Mouse (Mus musculus) cortical plate, adult 2 months (tissue): ENCODE data around the gene Limch1.

ENCODE experiments used
- CTCF ChIP-seq: fragments of 200-500 bp; IDR thresholded peaks from 2 replicates; pipeline ENCODE4 v1.5.1; 2011; ENCODE audit warnings: mild to moderate bottlenecking, control low read depth, low read length; ENCODE audit not compliant: insufficient read depth; ENCODE audit errors: extremely low read depth
- POLR2A ChIP-seq: fragments of 200-500 bp; IDR thresholded peaks from 2 replicates; pipeline ENCODE4 v1.6.1; 2011; ENCODE audit warnings: mild to moderate bottlenecking, low read length, control low read depth; ENCODE audit not compliant: insufficient read depth; ENCODE audit errors: extremely low read depth

GRCm38 (mm10) chr5:66760747-66761146 lies 15.1 kb downstream of the Limch1 start:
- TF ChIP-seq CTCF: no peak
- TF ChIP-seq POLR2A: no peak
